Mouse (Mus musculus) limb, embryonic 14.5 days (tissue): Measurements from ENCODE around the gene Rxfp1. TPM values are rescaled to one million over a fixed set of nuclear protein-coding genes. Genes with fewer than 3 reads are reported as not detected.

Source experiments
- ATAC-seq: fragments of 200-750 bp; cut with Nextera tagmentation; 2 replicates; pipeline ENCODE4 v1.8.0; 2017; ENCODE audit warnings: low read depth, moderate number of reproducible peaks, moderate TSS enrichment; ENCODE audit not compliant: low FRiP score
- DNase-seq: peaks from one replicate; pipeline ENCODE4 v3.0.0-alpha.2; 2015; ENCODE audit warnings: low spot score
- H3K27ac ChIP-seq: fragments of 300-500 bp; sonication (generic); replicated peaks from 2 replicates; pipeline ENCODE4 v1.5.1; 2014; ENCODE audit warnings: low read depth, mild to moderate bottlenecking, low read length, moderate library complexity, mixed read lengths
- H3K27me3 ChIP-seq: fragments of 300-500 bp; sonication (generic); 2 replicates; pipeline ENCODE4 v1.6.1; 2014; ENCODE audit warnings: low read length, mixed read lengths; ENCODE audit not compliant: control insufficient read depth, insufficient read depth
- H3K36me3 ChIP-seq: fragments of 300-500 bp; sonication (generic); 2 replicates; pipeline ENCODE4 v1.6.1; 2014; ENCODE audit warnings: mild to moderate bottlenecking, low read length, moderate library complexity, mixed read lengths; ENCODE audit not compliant: control insufficient read depth, insufficient read depth
- H3K4me1 ChIP-seq: fragments of 300-500 bp; sonication (generic); 2 replicates; pipeline ENCODE4 v1.6.1; 2014; ENCODE audit warnings: antibody characterized with exemption, low read length, mixed read lengths; ENCODE audit not compliant: control insufficient read depth, insufficient read depth
- H3K4me2 ChIP-seq: fragments of 300-500 bp; sonication (generic); replicated peaks from 2 replicates; pipeline ENCODE4 v1.6.1; 2014; ENCODE audit warnings: low read depth, mild to moderate bottlenecking, low read length, moderate library complexity; ENCODE audit not compliant: severe bottlenecking
- H3K4me3 ChIP-seq: fragments of 300-500 bp; sonication (generic); replicated peaks from 2 replicates; pipeline ENCODE4 v1.5.1; 2014; ENCODE audit warnings: low read length
- H3K9ac ChIP-seq: fragments of 300-500 bp; sonication (generic); 2 replicates; pipeline ENCODE4 v1.6.1; 2014; ENCODE audit warnings: mild to moderate bottlenecking, low read depth, low read length, moderate library complexity; ENCODE audit not compliant: severe bottlenecking
- H3K9me3 ChIP-seq: fragments of 300-500 bp; sonication (generic); 2 replicates; pipeline ENCODE4 v1.6.1; 2016; ENCODE audit warnings: low read length; ENCODE audit not compliant: control insufficient read depth
- POLR2A ChIP-seq: fragments of 200-500 bp; IDR thresholded peaks from 2 replicates; pipeline ENCODE4 v1.8.0; 2012; ENCODE audit warnings: inconsistent platforms, mild to moderate bottlenecking, moderate library complexity, borderline replicate concordance; ENCODE audit not compliant: insufficient read depth, insufficient read length; ENCODE audit errors: extremely low read depth
- WGBS: fragments of 180-500 bp; shearing (Covaris S2); extraction: QIAGEN DNeasy Blood & Tissue Kit; methylation state at CpG from one replicate; pipeline ENCODE4 v1.1.7; 2014; 5-methylcytosine and 5-hydroxymethylcytosine counted together
- polyA plus RNA-seq, 2 experiments: library from polyadenylated mRNA; depleted of rRNA in 1 of 2; stranded (reverse) in 1 of 2; unstranded in 1 of 2; fragments of >200 nt; fragmentation: Nextera tagmentation in 1 of 2; extraction: Ambion mirVana in 1 of 2; gene quantifications; 2 replicates each; pipeline versions ENCODE4 v1.2.1 to v1.2.3; 2012 to 2014

The Rxfp1 gene
- polyA plus RNA-seq (2012; rRNA removed), result 0.51 and 1.0 TPM in 2 replicates
- 0.08 and 0.25 TPM in 2 replicates for polyA plus RNA-seq (2014; fragmentation: Nextera tagmentation; extraction: Ambion mirVana)

DNA sequence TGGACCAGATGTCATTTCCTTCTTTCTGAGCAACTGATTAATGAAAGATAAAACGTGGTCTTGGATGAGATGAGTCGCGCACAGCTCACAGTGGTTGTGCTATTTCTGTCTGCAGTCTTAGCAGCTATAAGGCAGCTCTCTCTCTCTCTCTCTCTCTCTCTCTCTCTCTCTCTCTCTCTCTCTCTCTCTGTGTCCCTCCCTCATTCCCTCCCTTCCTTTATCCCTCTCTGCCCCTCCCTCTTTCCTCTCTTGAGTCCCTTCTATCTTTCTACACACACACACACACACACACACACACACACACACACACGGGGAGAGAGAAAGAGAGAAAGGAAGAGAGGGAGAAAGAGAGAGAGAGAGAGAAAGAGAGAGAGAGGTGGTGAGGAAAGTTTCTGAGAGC lies at the start of gene Rxfp1:
TSS of gene Rxfp1 (minus strand) at position 101 of the 400 bp plus-strand sequence.
- TF ChIP-seq POLR2A, result no peak
- Histone ChIP-seq H3K9me3 (no peaks in the 10 kb centered on the region), H3K9ac (no peak within 1 kb of the TSS), H3K36me3 (no peaks in the 10 kb centered on the region), H3K4me2 (no peak within 1 kb of the TSS), H3K27me3 (no peaks in the 10 kb centered on the region), H3K27ac (no peak within 1 kb of the TSS), H3K4me1 (peaks cover 6% of the 10 kb centered on the region), H3K4me3 (no peak within 1 kb of the TSS)
- ATAC-seq, result no peak
- no peak for DNase-seq
- 74% methylated on average over 4 of the region's 4 CpGs for WGBS

DNA sequence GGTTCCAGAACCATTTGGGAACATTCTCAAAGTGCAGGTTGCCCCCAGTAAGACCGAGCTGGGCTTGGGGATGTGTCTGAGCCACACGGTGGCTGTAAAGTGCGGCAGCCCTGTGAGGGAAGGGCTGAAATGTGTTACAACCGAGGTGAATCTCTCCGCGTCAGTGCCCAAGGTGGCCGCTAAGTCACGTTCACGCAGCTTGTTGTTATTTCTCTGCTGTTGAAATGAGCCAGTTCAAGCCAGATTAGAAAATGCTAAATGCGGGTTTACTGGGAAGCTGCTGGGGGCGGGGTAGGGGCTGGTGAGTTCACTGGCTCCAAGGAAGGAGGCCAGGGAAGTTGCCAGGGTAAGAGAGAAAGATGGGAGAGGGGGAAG lies 46.7 kb upstream of the Rxfp1 start:
- no peak overlapping the region for H3K4me3 ChIP-seq
- no peaks in the 10 kb centered on the region for H3K27me3 ChIP-seq
- WGBS, result 6% methylated on average over 11 of the region's 11 CpGs
- H3K4me2 ChIP-seq, result peak overlapping the region; percentile 20
- H3K27ac ChIP-seq, result no peak overlapping the region
- ATAC-seq (no peak), DNase-seq (no peak)
- no peaks in the 10 kb centered on the region for H3K36me3 ChIP-seq
- no peak for TF ChIP-seq POLR2A
- H3K4me1 ChIP-seq, result no peaks in the 10 kb centered on the region
- H3K9ac ChIP-seq, result no peak overlapping the region
- H3K9me3 ChIP-seq, result no peaks in the 10 kb centered on the region

DNA sequence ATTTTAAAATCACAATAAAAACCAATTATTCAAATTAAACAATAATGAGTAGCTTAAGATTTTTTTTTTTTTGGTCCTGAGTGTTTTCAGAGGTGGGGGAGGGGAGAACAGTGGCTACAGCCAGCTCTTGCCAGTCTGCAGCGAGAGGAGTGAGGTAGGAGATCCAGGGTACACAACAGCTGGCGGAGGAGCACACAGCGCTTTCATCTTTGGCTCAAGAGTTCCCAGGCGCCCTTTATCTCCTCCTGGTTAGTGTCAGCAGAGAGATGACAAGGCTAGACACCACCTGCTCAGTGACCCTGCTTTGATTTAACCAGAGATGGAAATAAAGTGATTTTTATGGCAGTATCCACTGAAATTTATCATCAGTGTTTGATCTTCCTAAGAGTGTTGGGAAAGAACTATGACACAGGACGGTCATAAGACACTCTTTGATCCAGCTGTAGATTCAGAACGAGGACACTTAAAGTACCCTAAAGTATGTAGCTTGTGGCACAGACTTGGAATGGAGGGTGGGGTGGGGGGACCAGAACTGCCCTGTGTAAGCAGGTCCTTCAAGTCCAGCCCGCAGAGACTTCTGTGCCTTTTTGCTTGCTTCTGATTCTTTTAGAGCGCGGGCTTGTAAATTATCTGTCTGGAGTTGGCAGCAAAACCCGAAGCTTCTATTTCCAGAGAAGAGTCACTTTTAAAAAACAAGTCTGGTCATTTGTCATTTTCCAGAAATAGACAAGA lies 46.1 kb upstream of the Rxfp1 start:
- H3K4me3 ChIP-seq, result no peak overlapping the region
- ATAC-seq, result no peak
- H3K27me3 ChIP-seq, result no peaks in the 10 kb centered on the region
- 17% methylated on average over 10 of the region's 10 CpGs for WGBS
- no peak overlapping the region for H3K27ac ChIP-seq
- TF ChIP-seq POLR2A, result no peak
- H3K36me3 ChIP-seq, result no peaks in the 10 kb centered on the region
- no peaks in the 10 kb centered on the region for H3K9me3 ChIP-seq
- DNase-seq, result peak; percentile 9
- no peaks in the 10 kb centered on the region for H3K4me1 ChIP-seq
- H3K4me2 ChIP-seq, result peak overlapping the region; percentile 20
- no peak overlapping the region for H3K9ac ChIP-seq

DNA sequence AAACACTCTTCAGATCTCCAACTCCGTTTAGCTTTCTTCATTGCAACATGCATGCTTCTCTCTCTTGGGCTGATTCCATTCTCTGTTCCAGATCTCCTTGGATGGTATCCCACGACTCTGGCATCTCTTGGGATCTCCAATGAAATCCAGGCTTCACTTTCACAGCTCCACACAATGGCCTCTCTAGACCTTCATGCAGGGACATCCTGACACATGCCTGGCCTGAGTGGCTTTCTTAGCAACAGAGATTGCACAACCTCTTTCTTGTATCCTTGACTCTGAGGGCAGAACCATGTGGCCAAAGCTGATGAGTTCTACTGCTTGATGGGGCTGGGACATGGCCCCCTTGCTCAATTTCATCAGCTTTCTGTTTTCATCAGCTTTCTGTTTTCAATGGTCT lies 35.0 kb upstream of the Rxfp1 start:
- WGBS, result 66% methylated on average over 2 of the region's 2 CpGs
- no peak for DNase-seq
- no peak for TF ChIP-seq POLR2A

DNA sequence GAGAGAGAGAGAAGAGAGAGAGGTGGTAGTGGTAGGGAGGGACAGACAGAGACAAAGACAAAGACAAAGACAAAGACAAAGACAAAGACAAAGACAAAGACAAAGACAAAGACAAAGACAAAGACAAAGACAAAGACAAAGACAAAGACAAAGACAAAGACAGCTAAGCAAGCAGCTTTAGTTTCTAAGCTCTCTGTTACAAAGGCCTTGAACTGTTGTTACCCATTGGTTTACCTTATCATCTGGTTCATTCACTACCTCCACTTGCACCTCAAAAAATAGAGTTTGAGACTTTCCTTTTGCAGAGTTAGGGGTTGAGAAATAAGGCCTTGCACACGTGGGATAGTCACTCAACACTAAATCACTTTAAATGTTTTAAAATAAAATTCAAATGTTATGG lies 16.1 kb upstream of the Rxfp1 start:
- H3K36me3 ChIP-seq, result no peaks in the 10 kb centered on the region
- H3K9me3 ChIP-seq, result no peaks in the 10 kb centered on the region
- DNase-seq, result no peak
- H3K9ac ChIP-seq, result no peak overlapping the region
- H3K27me3 ChIP-seq, result no peaks in the 10 kb centered on the region
- TF ChIP-seq POLR2A, result no peak
- H3K4me1 ChIP-seq, result no peaks in the 10 kb centered on the region
- 67% methylated on average over 1 of the region's 1 CpGs for WGBS
- ATAC-seq, result no peak
- no peak overlapping the region for H3K4me3 ChIP-seq
- H3K4me2 ChIP-seq, result no peak overlapping the region
- H3K27ac ChIP-seq, result no peak overlapping the region

More for the DNA sequence above, 35.0 kb upstream of the Rxfp1 start:
- no peak for ATAC-seq
- Histone ChIP-seq H3K9me3 (no peaks in the 10 kb centered on the region), H3K4me2 (no peak overlapping the region), H3K9ac (no peak overlapping the region), H3K27me3 (no peaks in the 10 kb centered on the region), H3K4me1 (no peaks in the 10 kb centered on the region), H3K27ac (no peak overlapping the region), H3K4me3 (no peak overlapping the region), H3K36me3 (no peaks in the 10 kb centered on the region)
